Mouse (Mus musculus): ENCODE measurements around the gene Rassf5. TPM values are rescaled to one million over a fixed set of nuclear protein-coding genes. Genes with fewer than 3 reads are reported as not detected.
"Not testable (repeated sequence)": the region's sequence is repeated elsewhere in the genome, so short reads cannot be mapped to it uniquely, and the experiment has no call there.

Rassf5 gene
- polyA plus RNA-seq, 1 experiment, result 5.5 TPM

DNA sequence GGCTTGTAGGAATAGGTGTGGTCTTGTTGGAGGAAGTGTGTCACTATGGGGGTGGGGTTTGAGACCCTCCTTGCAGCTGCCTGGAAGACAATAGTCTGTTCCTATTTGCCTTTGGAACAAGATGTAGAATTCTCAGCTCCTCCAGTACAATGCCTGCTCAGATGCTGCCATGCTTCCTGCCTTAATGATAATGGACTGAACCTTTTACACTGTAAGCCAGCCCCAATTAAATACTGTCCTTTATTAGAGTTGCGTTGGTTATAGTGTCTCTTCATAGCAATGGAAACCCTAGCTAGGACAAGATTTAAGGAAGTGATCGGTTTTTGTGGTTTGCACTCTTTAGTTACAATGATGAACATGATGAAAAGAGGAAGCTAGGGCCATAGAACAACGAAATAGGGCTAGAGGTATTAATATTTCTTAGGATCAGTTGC, 98.9 kb downstream of the Rassf5 start:
- no peak for DNase-seq (ENCODE audit: low read depth, low spot score)
- WGBS, result 79% methylated on average over 3 of the region's 3 CpGs

DNA sequence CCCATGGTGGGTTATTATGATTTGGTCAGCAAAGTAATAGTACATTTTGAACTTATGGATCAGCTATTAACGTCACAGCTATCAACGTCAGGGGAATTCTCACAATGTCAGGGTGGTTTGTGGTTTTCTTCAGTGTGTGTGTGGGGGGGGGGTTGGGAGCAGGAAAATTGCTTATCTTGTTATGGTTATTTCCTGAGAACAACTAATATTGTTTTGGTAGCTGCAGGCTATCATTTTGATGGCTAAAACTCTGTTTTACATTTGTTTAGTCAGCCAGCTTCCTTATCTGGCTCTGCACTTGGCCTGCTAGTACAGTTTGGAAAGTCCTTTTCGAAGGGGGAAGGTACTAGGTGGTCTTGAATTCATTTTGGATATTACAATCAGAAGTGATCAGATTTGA, 99.8 kb downstream of the Rassf5 start:
- 95% methylated on average over 3 of the region's 3 CpGs for WGBS
- not testable (repeated sequence) for DNase-seq (ENCODE audit: low read depth, low spot score)

DNA sequence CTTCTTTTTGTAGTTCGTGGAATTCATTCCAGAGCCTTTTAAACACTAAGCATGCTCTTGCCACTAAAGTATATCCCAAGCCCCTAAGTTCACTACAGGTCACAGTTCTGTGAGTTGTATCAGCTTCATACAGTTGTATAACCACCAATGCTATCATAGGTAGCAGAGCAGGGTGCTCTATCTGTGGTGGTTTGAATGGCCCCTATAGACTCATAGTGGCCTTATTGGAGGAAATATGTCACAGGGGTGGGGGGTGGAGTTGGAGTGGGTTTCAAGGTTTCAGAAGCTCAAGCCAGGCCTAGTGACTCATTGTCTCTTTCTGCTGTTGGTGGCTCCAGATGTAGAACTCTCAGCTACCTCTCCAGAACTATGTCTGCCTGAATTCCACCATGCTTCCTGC, 102.6 kb downstream of the Rassf5 start:
- 79% methylated on average over 1 of the region's 1 CpGs for WGBS

DNA sequence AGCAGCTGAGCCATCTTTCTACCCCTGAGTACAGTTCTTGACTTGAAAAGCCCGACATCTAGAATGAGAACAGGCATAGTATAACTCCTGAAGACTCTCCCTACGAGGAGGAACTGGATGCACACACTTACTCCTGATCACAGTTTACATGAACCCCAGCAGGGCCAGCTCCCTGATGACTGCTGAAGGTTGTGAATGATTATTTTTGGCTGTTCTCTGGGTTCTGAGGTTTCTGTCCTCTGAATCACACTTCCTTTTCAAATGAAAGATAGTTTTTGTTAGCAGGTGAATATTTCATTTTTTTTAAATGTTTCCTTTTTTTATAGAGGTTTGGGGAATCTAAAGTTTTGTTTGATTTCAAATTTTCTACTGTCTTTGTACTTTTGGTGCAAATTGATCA, 103.6 kb downstream of the Rassf5 start:
- WGBS, result 49% methylated on average over 2 of the region's 2 CpGs
- no peak for DNase-seq (ENCODE audit: low read depth, low spot score)

More for the DNA sequence above, 102.6 kb downstream of the Rassf5 start:
- DNase-seq (ENCODE audit: low read depth, low spot score), result no peak

DNA sequence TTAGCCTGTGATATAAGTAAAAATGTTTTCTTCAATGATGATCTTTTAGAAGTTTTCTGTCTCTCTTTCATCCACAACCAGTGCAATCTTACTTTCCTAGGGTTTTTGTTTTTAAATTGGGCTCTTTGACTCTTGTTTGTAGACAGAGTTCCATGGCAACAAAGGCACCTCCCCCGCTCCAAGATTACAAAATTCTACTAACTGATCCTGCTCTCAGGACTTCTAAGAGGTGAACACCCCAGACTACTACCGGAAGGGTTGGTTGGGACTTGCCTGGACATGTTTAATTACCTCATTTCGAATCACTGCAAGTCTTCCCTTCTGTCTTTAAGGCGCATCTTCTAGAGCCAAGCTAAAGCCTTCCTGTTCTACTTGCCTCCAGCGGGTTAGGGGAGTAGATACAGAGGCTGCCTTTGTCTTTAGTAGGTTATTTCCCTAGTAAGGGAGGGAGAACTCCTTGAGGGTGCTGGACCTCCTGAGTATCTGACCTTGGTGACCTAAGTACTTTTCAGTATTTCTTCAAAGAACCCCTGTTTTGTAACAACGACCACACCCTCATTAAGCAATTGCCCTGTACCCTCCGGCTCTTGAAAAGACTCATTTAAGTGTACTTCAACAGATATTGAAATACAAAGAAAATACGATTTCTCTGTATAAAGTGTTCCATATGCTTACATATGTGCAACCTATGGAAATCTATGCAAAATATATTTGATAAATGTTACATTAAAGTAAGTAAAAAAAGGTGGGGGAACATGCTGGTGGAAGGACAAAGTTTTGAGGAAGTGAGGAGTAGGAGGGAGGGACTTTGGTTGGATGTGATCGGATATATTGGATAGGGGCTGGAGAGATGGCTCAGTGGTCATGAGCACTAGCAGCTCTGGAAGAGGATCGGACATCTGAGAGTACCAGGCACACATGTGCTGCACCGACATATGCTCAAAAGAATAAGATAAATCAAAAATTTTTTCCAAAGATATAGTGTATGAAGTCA, 105.7 kb downstream of the Rassf5 start:
- no peak for DNase-seq (ENCODE audit: low read depth, low spot score)
- WGBS, result 44% methylated on average over 11 of the region's 11 CpGs

DNA sequence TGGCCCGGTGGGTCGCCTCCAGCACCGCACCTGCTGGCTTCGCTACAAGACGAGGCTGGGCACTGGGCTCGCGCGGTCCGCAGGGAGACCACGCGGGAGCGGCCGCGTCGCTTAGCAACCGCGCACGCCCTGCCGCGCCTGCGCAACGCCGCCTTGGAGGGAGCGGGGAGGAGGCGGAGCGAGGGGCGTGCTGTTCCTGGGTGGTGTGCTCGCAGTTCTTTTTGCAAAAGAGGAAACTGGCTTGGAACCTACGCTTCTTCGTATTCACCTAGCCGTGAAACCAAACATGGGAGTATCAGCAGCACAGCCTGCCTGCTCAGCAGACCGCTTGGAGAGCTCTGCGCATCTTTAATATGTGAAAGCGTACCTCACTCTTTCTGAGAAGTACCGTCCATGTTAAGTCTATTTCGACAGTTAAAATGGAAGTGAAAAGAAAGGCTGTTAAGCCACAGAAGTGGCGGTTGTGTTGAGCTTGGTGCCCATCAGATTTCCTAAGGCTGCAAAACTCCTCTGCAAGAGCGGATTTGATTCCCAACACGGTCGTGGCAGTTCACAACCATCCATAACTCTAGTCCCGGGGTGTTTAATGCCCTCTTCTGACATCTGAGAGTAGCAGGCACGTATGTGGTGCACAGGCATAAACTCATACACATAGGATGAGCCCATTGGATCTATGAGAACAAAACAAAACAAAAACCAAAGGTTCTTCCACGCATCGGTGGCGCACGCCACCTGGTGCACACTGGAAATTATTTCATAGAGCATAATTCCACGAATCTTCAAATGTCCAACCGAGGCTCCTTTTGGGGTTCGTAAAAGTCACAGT, 106.7 kb downstream of the Rassf5 start, which contains the start of gene Dyrk3:
Dyrk3 (minus strand) TSS at position 150 of the 826 bp plus-strand sequence.
- WGBS, result under 1% methylated on average over 49 of the region's 49 CpGs
- DNase-seq (ENCODE audit: low read depth, low spot score), result peak; percentile 76

DNA sequence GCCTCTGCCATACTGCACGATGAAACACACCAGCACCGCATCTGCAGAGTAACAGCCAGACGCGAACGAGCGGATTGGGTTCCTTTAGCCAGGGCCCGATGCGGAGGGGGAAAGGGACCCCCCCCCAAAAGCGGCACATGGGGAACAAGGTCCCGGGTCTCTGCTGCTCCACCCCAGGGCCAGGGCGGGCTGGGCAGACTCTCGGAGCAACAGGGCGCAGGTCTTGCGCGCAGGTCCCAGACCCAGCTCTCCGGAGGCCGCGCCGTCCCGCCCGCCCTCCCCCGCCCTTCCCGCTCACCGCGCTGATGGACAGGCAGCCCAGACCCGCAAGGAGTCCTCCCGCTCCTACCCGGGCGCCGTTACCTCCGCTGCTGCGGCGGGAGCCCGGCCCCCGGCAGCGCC, 107.3 kb downstream of the Rassf5 start:
- 3% methylated on average over 35 of the region's 36 CpGs for WGBS
- no peak for DNase-seq (ENCODE audit: low read depth, low spot score)

DNA sequence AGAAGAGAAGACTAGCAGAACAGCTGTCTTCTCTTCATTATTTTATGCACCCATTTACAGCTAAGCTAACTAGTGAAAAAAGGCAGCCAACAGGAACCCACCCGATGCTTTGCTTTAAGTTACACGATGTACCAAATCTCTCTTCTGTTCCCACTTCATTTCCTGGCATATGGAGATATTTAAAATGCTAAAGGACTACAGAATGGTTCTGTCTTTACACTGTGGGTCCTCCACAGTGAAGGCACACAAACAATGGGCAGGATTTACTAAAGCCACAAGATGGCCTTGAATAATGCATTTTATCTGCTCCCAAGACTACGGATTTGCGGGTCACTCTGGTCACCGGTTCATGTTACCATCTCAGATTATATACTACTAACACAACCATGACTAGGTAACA, 107.9 kb downstream of the Rassf5 start:
- 42% methylated on average over 5 of the region's 5 CpGs for WGBS
- DNase-seq (ENCODE audit: low read depth, low spot score), result no peak

DNA sequence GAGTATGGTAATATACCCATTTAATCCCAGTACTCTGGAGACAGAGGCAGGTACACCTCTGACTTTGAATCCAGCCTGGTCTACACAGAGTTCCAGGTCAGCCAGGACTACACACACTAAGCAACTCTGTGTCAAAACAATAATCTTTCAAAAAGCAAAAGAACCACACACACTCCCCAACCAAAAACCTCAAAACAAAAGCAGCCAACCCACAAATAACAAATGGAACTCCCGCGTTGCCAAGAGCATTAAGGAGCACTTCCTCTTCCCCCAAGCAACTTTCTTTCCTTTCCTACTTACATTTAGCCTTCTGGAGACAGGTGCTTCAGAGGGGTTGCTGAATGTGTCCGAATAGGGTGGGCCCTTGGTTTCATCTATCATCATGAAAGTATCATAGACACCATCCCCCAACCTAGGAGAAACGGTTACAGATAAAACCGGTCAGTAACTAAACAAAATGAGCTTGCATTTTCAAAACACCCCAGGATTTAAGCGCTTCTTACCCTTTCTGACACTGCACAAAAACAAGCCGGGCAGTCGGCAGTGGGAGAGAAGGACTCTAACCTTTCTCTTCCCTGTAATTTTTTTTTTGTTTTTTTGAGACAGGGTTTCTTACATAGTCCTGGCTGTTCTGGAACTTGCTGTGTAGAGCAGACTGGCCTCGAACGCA, 109.0 kb downstream of the Rassf5 start:
- 77% methylated on average over 10 of the region's 10 CpGs for WGBS
- no peak for DNase-seq (ENCODE audit: low read depth, low spot score)

DNA sequence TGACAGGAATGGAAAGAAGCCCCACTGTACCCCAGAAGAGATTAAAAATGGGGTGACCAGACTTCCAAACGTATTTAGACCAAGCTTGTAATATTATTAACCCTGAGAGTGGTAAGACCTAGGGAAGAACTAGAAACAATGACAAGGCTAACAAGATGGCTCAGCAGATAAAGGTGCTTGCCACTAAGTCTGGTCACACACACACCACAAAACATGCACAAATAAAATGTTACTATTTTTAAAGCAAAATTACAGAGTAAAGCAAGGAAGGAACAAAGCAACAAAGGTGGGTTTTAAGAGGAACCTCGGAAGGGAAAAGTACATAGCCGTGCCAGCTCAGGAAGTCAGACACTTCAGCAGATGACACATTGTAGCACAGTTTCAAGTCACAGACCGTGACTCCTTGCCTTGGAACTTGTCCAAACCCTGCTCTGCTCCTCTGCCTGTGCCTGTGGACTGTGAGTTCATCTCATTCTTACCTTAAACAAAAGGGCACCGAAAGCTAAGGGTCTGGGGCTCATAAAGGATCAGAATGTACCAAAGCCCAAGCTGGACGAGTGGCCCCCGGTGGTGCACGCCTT, 110.0 kb downstream of the Rassf5 start:
- WGBS, result 67% methylated on average over 8 of the region's 8 CpGs
- DNase-seq (ENCODE audit: low read depth, low spot score), result no peak

DNA sequence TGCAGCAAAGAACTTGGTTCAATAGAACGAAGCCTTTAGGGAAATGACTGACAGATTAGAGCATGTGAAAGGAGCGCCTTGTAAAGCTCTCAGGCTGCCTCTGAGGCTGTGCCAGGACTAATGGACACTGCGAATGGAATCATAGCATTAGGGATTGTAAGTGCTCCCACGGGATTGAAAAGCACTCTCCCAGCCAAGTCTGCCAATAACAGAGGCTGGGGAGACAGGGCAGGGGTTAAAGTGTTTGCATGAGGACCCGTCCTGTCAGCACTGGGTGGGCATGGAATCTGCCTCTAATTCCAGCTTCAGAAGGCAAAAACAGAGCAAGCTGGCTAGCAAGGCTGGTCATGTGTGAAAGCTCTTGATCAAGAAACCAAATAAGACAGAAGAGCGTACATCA, 110.8 kb downstream of the Rassf5 start:
- DNase-seq (ENCODE audit: low read depth, low spot score), result no peak
- 83% methylated on average over 6 of the region's 6 CpGs for WGBS

Other genes with a start within 250 kb of the Rassf5 start
- 0.14 and 0.22 TPM in 2 replicates for gene Il10, start 225.4 kb downstream of the Rassf5 start, polyA plus RNA-seq (2012; rRNA removed)
- gene Mapkapk2, start 147.4 kb downstream of the Rassf5 start, polyA plus RNA-seq (2012; rRNA removed), result 61.9 and 66.6 TPM in 2 replicates
- 0.80 and 0.84 TPM in 2 replicates for gene Dyrk3, start 106.9 kb downstream of the Rassf5 start, polyA plus RNA-seq (2012; rRNA removed)
- 27.4 and 30.3 TPM in 2 replicates for gene Eif2d, start 92.1 kb downstream of the Rassf5 start, polyA plus RNA-seq (2012; rRNA removed)
- gene Ikbke, start 34.3 kb upstream of the Rassf5 start, polyA plus RNA-seq (2012; rRNA removed), result 48.6 and 61.4 TPM in 2 replicates

Measured in large intestine, adult 2 months (tissue).